Mouse (Mus musculus) stomach, postnatal 0 days (tissue): ENCODE results near the gene Hist2h3b. TPM values are rescaled to one million over a fixed set of nuclear protein-coding genes. Genes with fewer than 3 reads are reported as not detected.

Source experiments
- ATAC-seq: fragments of 200-750 bp; cut with Nextera tagmentation; 2 replicates; pipeline ENCODE4 v1.8.0; 2017; ENCODE audit not compliant: low FRiP score, low TSS enrichment
- DNase-seq: peaks from one replicate; pipeline ENCODE4 v3.0.0-alpha.2; 2016; ENCODE audit warnings: low spot score
- H3K27ac ChIP-seq: fragments of 300-500 bp; sonication (generic); replicated peaks from 2 replicates; pipeline ENCODE4 v1.5.1; 2014; ENCODE audit warnings: mild to moderate bottlenecking, control low read depth
- H3K27me3 ChIP-seq: fragments of 300-500 bp; sonication (generic); 2 replicates; pipeline ENCODE4 v1.6.1; 2014; ENCODE audit warnings: low read length; ENCODE audit not compliant: control insufficient read depth, insufficient read depth
- H3K36me3 ChIP-seq: fragments of 300-500 bp; sonication (generic); 2 replicates; pipeline ENCODE4 v1.6.1; 2014; ENCODE audit warnings: low read length, mixed read lengths; ENCODE audit not compliant: control insufficient read depth, insufficient read depth
- H3K4me1 ChIP-seq: fragments of 300-500 bp; sonication (generic); replicated peaks from 2 replicates; pipeline ENCODE4 v1.6.1; 2014; ENCODE audit warnings: antibody characterized with exemption; ENCODE audit not compliant: control insufficient read depth, insufficient read depth
- H3K4me2 ChIP-seq: fragments of 300-500 bp; sonication (generic); replicated peaks from 2 replicates; pipeline ENCODE4 v1.6.1; 2014; ENCODE audit warnings: low read depth, mild to moderate bottlenecking, control low read depth, moderate library complexity
- H3K4me3 ChIP-seq: fragments of 300-500 bp; sonication (generic); 2 replicates; pipeline ENCODE4 v1.5.1; 2014; ENCODE audit warnings: low read depth, low read length, control low read depth
- H3K9ac ChIP-seq: fragments of 300-500 bp; sonication (generic); 2 replicates; pipeline ENCODE4 v1.6.1; 2014; ENCODE audit warnings: mild to moderate bottlenecking, low read length, control low read depth, mixed read lengths
- H3K9me3 ChIP-seq: fragments of 300-500 bp; sonication (generic); 2 replicates; pipeline ENCODE4 v1.6.1; 2016; ENCODE audit warnings: low read length; ENCODE audit not compliant: control insufficient read depth
- CTCF ChIP-seq: IDR thresholded peaks from 2 replicates; pipeline ENCODE4 v1.5.1; 2016; ENCODE audit warnings: antibody characterized with exemption, low read depth, mild to moderate bottlenecking, moderate library complexity
- EP300 ChIP-seq: optimal IDR thresholded peaks from 2 replicates; pipeline ENCODE3; 2016; ENCODE audit warnings: antibody characterized with exemption
- WGBS: fragments of 180-500 bp; shearing (Covaris S2); extraction: QIAGEN DNeasy Blood & Tissue Kit; methylation state at CpG from one replicate; pipeline ENCODE4 v1.1.7; 2014; 5-methylcytosine and 5-hydroxymethylcytosine counted together
- polyA plus RNA-seq: library from polyadenylated mRNA; unstranded; fragments of >200 nt; fragmentation: Nextera tagmentation; extraction: Ambion mirVana; gene quantifications from 2 replicates; pipeline ENCODE4 v1.2.1, GENCODE M21; 2015

The Hist2h3b gene
- polyA plus RNA-seq, 1 experiment from 2014 or later, result 34.4 TPM

GRCm38 (mm10) chr3:96262216-96262875, 6.1 kb upstream of the Hist2h3b start:
- no peaks in the 10 kb centered on the region for H3K27me3 ChIP-seq
- 0 out of 2 replicates have a peak, but pooled peaks cover 2% of the 10 kb centered on the region for H3K4me1 ChIP-seq
- peak overlapping the region; percentile 65 for H3K4me3 ChIP-seq
- TF ChIP-seq EP300, result no peak
- no peak for TF ChIP-seq CTCF
- peak; percentile 86 for ATAC-seq
- H3K4me2 ChIP-seq, result peak overlapping the region; percentile 65
- H3K9me3 ChIP-seq, result no peaks in the 10 kb centered on the region
- H3K27ac ChIP-seq, result peak overlapping the region; percentile 98
- WGBS, result 2% methylated on average over 19 of the region's 19 CpGs
- peak; percentile 80 for DNase-seq
- no peaks in the 10 kb centered on the region for H3K36me3 ChIP-seq
- H3K9ac ChIP-seq, result peak overlapping the region; percentile 83

GRCm38 (mm10) chr3:96262979-96263550, 5.4 kb upstream of the Hist2h3b start, which contains the start of gene Hist2h4:
Gene Hist2h4, minus strand, starts transcription at chr3:96263311.
- H3K9ac ChIP-seq, result peak within 1 kb of the TSS; percentile 83
- DNase-seq, result peak; percentile 94
- no peaks in the 10 kb centered on the region for H3K36me3 ChIP-seq
- WGBS, result under 1% methylated on average over 40 of the region's 40 CpGs
- TF ChIP-seq CTCF (peak; percentile 73), EP300 (peak; percentile 97)
- H3K9me3 ChIP-seq, result no peaks in the 10 kb centered on the region
- H3K4me2 ChIP-seq, result peak within 1 kb of the TSS; percentile 65
- H3K27me3 ChIP-seq, result no peaks in the 10 kb centered on the region
- ATAC-seq, result peak; percentile 88
- H3K4me3 ChIP-seq, result peak within 1 kb of the TSS; percentile 65
- peak within 1 kb of the TSS; percentile 98 for H3K27ac ChIP-seq
- 0 out of 2 replicates have a peak, but pooled peaks cover 2% of the 10 kb centered on the region for H3K4me1 ChIP-seq

- no peaks in the 10 kb centered on the region for H3K27me3 ChIP-seq
- TF ChIP-seq EP300 (peak; percentile 83), CTCF (no peak)
- no peaks in the 10 kb centered on the region for H3K36me3 ChIP-seq
- H3K27ac ChIP-seq, result peak overlapping the region; percentile 98
- peak; percentile 42 for ATAC-seq
- WGBS, result 3% methylated on average over 27 of the region's 27 CpGs
- peak overlapping the region; percentile 65 for H3K4me3 ChIP-seq
- peak overlapping the region; percentile 73 for H3K9ac ChIP-seq
- H3K4me2 ChIP-seq, result peak overlapping the region; percentile 65
- peak; percentile 66 for DNase-seq
- 0 out of 2 replicates have a peak, but pooled peaks cover 2% of the 10 kb centered on the region for H3K4me1 ChIP-seq
- H3K9me3 ChIP-seq, result no peaks in the 10 kb centered on the region
These were observed 4.7 kb upstream of the Hist2h3b start for GRCm38 (mm10) chr3:96263558-96264403.

- DNase-seq (no peak), ATAC-seq (no peak)
- Histone ChIP-seq H3K36me3 (no peaks in the 10 kb centered on the region), H3K27ac (peak overlapping the region; percentile 98), H3K9ac (peak overlapping the region; percentile 73), H3K4me2 (peak overlapping the region; percentile 65), H3K9me3 (no peaks in the 10 kb centered on the region), H3K4me3 (peak overlapping the region; percentile 65; the same call in 1 of the 2 replicates), H3K4me1 (0 out of 2 replicates have a peak, but pooled peaks cover 2% of the 10 kb centered on the region), H3K27me3 (no peaks in the 10 kb centered on the region)
- no peak for TF ChIP-seq CTCF
- TF ChIP-seq EP300, result no peak
- 68% methylated on average over 7 of the region's 7 CpGs for WGBS
These were observed 4.0 kb upstream of the Hist2h3b start for GRCm38 (mm10) chr3:96264404-96264949.

GRCm38 (mm10) chr3:96266132-96266710, 2.2 kb upstream of the Hist2h3b start:
- no peak overlapping the region for H3K9ac ChIP-seq
- no peaks in the 10 kb centered on the region for H3K36me3 ChIP-seq
- 84% methylated on average over 8 of the region's 8 CpGs for WGBS
- no peak overlapping the region for H3K4me3 ChIP-seq
- TF ChIP-seq EP300, result no peak
- no peak for TF ChIP-seq CTCF
- no peaks in the 10 kb centered on the region for H3K9me3 ChIP-seq
- no peak for DNase-seq
- H3K4me2 ChIP-seq, result no peak overlapping the region
- ATAC-seq, result no peak
- H3K27ac ChIP-seq, result no peak overlapping the region
- no peaks in the 10 kb centered on the region for H3K27me3 ChIP-seq
- H3K4me1 ChIP-seq, result 0 out of 2 replicates have a peak, but pooled peaks cover 2% of the 10 kb centered on the region
